Mouse (Mus musculus) ES-Bruce4 (cell line): Measurements from ENCODE around the gene Cdk12.
"Not testable (repeated sequence)": the region's sequence is repeated elsewhere in the genome, so short reads cannot be mapped to it uniquely, and the experiment has no call there.

Experiments used
- CTCF ChIP-seq: IDR thresholded peaks from one replicate; pipeline ENCODE4 v1.8.1; 2011; ENCODE audit warnings: low read depth, low read length
- EP300 ChIP-seq: IDR thresholded peaks from 2 replicates; pipeline ENCODE4 v1.6.1; 2011; ENCODE audit warnings: low read depth, low read length; ENCODE audit not compliant: insufficient read depth
- POLR2A ChIP-seq: IDR thresholded peaks from one replicate; pipeline ENCODE4 v1.8.1; 2011; ENCODE audit warnings: low read length; ENCODE audit not compliant: insufficient read depth

DNA sequence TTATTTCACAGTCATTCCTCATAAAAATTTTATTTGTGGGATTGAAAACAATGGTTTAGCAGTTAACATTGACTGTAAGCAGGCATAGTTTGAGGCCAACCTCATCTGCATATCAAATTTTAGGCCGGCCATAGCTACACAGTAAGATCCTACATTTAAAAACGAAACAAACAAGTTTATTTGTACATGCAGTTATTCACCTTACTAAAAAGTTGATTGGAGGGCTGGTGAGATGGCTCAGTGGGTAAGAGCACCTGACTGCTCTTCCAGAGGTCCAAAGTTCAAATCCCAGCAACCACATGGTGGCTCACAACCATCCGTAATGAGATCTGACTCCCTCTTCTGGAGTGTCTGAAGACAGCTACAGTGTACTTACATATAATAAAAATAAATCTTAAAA is 3.4 kb downstream of the Cdk12 start:
- TF ChIP-seq POLR2A, CTCF, EP300: not testable (repeated sequence)
